Mouse (Mus musculus) cerebellum, adult 11-12 months (tissue): ENCODE data around the gene Pcgf2.
A peak's percentile ranks its signal among the peaks of the same experiment; 100 is the strongest.
"Not testable (repeated sequence)": the region's sequence is repeated elsewhere in the genome, so short reads cannot be mapped to it uniquely, and the experiment has no call there.

Experiments used
- DNase-seq: peaks from one replicate; pipeline ENCODE4 v3.0.0; 2022

Pcgf2 gene

DNA sequence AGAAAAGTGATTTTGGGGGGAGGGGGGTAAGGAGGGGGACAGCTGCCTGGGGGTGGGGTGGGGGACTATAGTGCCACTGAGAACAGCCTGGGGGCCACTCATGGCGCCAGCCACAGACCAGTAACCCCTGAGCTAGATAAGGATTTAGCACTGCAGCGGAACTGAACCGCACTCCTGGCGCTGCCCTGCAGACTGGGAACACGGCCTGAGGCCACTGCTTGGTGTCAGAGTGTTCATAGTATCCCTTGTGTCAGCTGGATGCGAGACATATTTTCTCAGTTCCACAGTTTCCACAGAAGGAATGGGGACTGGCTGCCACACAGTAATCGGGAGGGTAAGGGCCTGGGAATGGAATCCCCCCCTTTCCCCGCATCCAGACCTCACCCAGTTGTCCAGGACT is 15.7 kb upstream of the Pcgf2 start:
- DNase-seq, result no peak

DNA sequence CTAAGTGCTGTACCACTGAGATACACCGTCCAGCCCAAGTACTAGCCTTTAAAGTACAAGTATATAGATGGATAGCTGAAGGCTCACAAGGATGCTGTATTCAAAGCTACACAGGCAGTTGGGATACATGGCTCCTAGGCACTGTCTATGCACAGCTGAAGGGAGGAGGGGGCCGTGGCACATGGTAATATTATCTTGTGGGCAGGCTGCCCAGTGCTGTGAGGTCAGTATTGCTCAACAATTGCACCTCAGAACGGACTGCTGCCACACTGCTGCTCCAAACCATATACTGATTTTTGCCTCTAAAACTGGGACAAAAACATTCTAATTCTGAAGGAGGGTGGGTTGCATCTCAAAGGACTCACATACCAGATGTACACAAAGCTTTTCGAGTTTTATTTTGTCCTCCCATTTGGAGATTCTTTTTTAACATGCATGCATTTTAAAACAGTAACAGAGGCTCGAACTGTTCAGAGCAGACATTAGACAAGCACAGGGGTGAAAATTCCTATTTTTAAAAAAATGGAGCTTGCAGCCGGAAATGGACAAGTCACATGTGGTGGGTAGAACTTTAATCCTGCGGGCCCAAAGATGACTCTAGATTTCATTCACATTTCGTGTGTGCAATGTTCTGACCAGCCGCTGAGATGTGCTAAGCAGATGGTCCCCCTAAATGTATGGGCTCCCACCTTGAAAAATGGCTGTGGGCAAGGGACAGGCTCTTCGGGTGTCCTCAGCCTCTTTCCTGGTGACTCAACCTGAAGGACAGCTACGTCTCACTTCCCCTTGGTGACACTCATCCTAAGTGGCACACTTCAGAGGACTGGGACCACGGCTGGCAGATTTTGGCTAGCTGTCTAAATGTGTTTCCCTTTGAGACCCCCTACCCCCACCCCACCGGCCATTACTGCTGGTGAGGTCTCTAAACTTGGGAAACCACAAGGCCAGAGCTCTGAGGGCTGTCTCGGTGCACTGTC is 14.8 kb upstream of the Pcgf2 start:
- no peak for DNase-seq

DNA sequence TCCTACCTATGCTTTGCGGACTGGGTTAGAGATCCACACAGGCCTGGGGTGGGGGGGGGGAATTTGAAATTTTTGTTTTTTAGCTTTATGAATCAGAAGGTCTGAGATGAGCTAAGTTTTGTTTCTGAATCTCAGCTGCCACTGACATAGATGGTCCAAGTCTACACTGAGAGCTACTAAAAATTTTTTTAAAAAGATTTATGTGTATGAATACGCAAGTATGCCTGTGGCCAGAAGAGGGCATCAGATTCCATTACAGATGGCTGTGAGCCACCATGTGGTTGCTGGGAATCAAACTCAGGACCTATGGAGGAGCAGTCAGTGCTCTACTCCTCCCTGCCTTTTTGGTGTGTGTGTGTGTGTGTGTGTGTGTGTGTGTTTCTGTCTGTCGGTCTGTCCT is 14.1 kb upstream of the Pcgf2 start:
- no peak for DNase-seq

DNA sequence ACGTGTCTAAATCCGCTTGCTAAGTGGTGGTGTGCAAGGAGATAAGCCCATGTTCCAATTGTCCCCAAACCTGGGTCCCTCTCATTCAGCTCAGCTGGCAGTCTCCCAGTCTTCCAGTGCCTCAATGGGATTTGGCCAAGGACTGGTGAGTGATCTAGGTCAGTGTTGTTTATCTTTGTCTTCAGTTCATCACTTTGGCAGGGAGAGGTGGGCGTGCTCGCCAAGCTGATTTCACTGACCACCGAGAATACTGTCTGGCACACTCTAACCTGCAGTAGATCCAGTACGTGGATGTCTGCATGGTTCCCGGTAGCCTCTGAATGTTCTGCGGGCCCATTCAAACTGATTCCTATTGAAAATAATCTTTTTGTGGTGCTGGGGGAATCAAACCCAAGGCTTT is 13.6 kb upstream of the Pcgf2 start:
- DNase-seq, result peak; percentile 68

DNA sequence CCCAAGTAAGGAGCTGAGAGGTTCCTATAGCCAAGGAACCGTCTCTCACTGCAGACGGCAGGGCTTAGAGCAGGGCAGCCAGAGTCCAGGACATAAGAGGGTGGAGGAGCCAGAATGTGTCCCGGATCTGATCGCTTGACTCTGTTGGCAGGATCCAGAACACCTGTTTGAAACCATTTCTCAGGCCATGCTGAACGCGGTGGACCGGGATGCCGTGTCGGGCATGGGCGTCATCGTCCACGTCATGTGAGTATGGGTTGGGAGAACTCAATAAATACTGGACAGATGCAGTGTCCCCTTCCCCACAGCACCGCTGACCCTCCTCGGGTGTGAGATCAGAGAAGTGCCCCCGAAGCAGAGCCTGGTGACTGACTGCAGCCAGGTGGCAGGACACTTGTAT is 12.0 kb upstream of the Pcgf2 start:
- DNase-seq, result no peak

DNA sequence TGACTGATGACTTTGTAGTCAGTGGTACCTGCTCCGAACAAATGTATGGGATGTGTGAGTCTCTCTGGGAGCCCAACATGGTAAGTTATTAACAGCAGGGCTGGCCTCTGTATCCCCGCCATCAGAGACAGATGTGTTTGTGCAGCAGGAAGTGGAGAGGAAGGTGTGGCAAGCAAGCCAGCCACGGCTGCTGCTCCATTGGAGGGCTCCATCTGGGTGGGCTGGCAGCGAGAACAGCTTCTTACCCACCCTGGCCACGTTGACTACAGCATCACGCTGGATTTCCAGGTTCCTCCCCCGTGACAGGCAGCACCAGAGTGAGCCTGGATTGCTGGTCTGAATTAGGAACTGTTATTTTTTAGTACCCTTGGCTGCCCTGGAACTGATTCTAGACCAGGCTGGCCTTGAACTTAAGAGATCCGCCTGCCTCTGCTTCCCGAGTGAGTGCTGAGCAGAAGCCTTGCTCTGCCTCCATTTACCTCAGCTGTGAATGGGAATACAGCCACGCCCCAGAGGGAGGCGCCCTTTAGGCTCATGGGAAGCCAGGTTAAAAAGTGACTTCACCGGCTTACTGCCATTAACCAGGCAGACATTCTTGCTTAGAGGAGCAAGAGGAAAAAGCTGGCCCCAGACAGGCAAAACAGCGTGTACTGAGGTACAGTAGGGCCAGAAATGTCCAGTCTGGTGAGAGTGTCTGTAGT is 11.1 kb upstream of the Pcgf2 start:
- DNase-seq, result no peak

DNA sequence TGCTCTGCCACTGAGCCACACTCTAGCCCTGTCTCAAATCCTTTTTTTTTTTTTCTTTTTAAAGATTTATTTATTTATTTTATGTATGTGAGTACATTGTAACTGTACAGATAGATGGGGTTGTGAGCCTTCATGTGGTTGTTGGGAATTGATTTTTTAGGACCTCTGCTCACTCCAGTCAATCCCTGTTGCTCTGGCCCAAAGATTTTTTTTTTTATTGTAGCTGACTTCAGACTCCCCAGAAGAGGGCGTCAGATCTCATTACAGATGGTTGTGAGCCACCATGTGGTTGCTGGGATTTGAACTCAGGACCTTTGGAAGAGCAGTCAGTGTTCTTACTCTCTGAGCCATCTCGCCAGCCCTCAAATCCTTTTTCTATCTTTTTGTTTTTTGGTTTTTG is 9.8 kb upstream of the Pcgf2 start:
- not testable (repeated sequence) for DNase-seq

DNA sequence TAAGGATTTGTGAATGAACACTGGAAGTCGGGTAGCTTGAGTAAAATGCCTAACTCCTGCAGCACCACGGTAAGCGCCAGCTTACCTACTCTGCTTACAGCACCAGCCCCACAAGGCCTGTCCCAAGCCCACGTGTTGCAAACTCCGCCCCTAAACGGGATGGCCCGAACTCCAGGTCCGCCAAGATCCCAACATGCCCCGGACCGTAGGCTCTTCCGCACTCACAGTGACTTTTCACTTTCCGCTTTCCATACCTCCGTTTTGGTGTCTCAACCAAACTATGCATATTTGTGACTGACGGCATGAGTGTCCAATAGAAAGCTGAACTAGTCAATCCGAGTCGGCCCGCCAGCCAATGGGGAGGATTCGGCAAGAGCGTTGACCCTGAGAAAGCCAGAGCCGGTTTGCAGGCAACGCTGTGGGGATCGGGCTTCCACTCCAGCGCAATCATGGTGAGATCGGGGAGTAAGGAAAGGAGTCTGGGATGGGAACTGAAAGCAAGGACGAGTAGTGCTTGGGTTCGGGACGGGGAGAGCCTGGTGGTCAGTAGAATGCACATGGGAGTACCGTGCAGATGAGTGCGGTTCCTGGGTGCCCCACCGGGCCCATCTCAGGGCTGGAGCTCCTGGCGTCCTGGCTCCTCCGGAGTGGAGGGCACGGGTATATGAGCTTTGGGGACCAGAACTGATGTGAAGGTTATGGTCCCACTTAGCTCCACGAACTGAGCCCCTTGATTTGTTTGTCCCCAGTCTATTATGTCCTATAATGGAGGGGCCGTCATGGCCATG is 2.9 kb upstream of the Pcgf2 start, which contains the start of gene Psmb3:
Gene Psmb3, plus strand, starts transcription at position 361 of the 788 bp plus-strand sequence.
- DNase-seq, result peak; percentile 99

DNA sequence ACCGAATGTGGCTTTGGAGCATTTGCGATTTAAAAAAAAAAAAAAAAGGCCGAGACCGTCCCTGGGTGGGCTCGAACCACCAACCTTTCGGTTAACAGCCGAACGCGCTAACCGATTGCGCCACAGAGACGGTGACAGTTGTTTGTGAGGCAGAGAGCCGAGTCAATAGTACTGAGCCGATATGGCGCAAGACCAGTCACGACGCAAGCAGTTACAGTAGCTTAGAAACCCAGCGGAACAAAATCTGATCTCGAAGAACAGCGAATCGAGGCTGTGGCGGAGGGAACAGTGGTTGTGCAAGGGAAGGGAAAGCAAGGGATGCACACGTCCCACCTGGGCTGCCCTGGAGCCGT is 2.1 kb upstream of the Pcgf2 start:
- peak; percentile 88 for DNase-seq

DNA sequence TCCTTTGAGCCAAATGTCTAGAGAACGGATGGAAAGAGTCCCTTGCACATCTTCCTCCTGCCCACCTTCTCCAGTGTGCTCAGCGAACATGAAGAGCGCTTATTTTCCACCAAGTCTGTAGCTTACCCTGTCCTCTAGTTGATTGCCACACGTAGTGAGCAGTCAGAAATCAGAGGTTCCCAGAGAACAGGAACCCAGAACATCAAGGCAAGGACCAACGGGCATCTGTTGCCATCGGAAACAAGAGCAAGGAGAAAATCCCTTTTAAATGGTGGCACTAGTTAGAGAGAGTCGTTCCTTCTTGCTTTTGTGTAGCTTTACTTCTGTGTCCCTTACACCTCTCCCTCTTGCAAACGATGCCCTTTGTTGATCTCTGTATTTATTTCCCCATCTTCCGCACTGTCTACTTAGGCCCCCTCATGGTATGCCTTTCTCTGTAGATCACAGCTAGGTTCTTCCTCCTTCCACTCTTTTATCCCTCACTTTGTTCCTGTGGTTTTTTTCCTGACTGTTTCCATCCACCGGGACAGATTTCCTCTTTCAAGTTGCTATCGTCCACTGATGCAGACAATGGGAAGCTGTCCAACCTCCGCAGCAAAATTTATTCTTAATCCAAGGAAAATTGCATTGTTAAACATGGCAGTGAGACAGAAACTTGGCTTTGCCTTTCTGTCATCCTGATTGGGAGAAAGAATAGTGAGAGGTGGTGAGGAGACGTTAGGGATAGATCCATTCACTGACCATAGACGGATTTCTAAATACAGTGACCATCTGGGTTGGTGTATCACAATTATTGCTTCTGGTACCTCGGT is 1.5 kb upstream of the Pcgf2 start:
- DNase-seq, result peak; percentile 49

DNA sequence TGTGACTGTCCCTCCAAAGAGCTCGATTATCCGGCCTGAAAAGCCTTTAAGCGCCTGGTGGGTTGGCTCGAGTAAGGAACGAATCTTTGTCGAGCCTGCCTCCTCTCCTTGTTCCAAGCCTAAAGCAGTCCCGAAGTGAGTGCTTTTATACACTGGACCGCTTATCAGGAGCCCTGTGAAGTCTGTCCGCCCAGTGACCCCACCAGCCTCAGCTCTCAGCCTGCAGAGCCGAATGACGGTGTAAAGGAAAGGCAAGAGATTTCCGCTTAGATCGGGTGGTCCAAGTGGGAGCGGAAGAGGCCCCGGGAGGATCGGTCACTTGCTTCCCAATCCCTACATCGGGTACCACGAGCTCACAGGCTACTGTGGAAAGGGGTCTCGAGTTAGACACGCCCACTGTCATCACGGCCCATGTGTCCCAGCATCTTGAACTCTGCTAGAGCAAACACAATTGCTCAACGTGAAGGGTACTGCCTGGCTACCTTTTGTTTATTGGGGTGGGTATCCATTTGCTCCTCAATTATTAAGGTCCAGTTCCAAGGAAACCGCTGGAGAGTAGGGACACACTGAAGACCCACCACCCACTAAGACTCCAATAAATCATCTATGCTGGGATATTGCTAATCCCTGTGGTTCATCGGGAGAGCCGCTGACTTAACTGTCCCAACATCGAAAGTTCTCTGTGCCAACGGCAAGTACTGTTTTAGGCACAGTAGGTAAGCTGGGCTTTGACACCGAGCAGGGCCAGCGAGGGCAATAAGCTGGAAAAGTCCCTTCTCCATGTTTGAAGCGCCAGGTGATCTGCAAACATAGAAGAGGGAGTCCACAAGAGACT is 666 bp upstream of the Pcgf2 start:
- peak; percentile 63 for DNase-seq

DNA sequence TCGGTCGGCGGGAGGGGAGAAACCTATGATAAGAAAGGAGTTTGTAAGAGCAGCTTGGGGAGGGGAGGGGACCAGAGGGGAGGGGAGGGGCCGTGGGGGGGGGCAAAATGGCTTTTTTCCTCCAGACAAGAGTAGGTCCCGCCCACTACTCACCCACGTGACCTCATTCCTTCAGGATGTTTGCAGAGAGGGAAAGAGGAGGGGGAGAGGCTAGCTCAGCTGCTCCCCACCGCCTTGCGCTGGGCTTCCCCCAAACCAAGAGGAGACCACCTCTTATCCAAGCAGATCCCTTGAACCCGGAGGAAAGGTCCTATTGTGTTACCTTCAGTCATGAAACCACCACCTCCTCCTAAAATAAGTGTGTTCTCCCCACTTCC is 683 bp downstream of the Pcgf2 start:
- peak; percentile 88 for DNase-seq

DNA sequence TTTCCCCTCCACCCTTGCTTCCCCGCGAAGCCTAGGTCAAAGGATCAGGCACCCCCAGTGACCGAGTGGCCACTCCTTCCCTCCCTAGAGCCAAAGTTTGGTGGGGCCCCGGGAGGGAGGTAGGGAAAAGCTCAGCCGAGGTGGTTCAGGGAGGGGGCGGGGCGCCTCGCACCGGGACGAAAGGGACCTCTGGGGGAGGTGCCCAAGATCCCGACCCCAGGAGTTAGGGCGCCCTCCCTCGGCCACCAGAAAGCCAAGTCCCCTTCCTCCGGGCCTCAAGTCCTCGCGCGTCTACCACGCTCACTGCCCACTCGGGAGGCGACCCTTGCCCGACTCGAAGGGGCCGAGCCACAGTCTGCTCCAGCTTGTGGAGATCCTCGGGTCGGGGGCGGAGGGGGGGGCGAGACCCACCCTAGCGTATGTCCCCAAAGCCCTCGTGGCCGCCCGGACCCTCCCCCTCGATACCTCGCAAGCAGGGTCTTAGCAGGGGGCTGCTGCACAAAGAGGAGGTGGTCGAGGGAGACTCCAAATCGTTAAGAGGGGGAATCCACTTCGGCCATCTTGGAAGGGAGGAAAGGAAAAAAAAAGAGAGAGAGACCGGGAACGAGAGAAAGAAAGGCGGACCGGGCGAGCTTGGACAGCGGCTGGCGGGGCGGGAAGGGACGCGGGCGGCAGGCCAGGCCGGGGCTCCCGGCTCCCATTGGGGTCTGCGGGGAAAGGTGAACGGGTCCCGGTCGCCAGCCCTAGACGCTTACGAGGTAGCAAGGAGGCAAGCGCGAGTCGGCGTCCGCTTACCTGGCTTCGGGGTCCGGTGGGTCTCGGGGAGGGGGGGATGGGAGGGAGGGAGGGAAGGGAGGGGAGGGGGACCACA is 1.3 kb downstream of the Pcgf2 start:
- peak; percentile 83 for DNase-seq

DNA sequence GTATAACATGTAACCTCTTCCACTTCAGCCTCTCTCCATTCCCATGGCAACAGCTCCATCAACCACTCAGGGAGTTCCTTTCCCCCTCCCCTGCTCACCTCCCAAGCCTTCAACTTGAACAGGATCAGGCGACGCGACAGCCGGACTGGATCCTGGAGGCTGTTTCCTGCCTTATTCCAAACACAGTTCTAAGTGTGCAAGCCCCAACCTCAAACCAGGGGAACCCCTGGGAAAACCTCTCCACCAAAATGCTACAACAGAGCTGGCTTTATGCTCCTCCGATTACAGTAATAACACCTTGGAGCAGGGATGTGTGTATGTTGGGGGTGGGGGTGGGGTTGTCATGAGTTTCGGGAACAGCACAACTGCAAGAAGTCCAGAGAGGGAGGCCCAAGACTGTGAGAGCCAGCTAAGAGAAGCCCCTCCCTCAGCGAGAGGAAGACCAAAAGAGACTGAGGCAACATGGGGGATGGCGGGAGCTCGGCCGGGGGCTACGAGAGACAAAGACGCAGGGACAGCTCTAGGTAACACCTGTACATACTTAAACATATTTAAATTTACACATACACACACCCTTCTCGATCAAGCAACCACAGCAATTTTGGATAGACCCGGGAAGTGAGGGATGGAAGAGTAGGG is 2.3 kb downstream of the Pcgf2 start:
- DNase-seq, result peak; percentile 61

DNA sequence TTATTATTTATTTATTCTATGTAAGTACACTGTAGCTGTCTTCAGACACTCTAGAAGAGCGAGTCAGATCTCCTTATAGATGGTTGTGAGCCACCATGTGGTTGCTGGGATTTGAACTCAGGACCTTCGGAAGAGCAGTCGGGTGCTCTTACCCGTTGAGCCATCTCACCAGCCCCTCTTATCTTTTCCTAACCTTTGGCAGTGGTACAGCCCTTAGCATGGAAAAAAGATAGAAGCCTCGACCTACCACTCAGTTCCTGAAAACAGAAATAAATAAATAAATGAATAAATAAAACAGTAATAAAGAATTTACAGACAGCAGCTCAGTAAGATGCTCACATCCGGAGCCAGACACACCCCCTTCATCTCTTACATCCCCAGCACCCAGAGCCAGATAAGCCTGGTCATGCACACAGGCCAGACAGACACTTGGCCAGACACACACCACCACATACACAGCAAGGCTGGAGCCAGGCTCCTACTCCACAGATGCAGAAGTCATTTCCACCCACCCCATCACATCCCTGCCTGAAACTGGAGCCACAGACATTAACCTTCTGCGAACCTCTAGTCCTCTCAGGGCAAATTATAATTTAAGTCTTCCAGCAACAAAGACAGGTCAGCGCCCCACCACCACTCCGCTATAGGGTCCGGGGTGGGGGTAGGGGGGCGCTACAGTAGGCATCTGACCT is 3.0 kb downstream of the Pcgf2 start:
- DNase-seq, result no peak

DNA sequence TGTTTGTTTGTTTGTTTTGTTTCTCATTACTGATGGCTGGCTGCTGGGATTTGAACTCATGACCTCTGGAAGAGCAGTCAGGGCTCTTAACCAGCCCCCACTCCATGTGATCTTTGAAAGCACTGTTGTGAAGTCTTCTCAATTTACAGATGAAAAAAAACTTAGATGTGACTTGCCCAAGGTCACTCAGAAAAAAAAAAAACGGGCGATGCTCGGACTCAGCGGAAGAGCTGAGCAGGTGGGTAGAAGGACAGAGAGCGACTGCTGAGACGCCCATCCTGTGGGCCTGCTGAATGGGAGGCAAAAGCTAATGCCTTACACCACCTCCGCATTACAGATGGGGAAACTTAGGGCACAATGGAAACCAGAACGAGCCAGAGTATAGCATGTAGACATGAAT is 3.6 kb downstream of the Pcgf2 start:
- no peak for DNase-seq

DNA sequence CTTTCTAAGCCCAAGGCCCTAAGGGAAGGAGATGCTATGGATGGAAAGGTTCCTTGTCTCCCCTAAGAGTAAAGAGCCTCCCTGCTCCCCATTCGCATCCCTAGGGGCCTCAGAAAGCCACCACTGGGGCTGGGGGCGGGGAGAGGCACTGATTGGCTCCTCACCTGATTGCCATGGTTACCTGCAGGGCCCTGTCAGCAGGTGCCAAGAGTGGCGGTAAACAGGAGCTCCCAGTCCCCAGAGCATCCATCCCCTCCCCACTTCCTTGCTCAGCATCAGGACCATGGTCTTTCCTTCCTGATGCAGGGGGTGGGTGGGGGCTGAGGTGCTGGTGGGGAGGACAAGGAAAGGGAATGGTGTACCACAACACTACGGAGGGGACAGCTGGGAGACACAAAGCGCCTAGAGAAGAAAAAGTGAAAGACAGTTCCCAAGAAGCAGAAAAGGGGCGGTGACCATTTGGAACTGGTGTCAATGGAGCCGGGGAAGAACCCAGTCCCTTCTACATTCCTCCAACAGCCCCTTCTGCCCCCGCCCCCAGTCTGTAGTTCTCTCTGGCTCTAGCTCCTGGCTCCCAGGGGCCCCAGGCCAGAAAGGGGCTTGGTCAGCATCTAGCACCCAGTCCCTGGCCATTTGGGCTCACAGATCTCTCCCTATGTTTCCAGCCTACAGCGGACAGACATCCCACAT is 4.4 kb downstream of the Pcgf2 start:
- DNase-seq, result peak; percentile 52

DNA sequence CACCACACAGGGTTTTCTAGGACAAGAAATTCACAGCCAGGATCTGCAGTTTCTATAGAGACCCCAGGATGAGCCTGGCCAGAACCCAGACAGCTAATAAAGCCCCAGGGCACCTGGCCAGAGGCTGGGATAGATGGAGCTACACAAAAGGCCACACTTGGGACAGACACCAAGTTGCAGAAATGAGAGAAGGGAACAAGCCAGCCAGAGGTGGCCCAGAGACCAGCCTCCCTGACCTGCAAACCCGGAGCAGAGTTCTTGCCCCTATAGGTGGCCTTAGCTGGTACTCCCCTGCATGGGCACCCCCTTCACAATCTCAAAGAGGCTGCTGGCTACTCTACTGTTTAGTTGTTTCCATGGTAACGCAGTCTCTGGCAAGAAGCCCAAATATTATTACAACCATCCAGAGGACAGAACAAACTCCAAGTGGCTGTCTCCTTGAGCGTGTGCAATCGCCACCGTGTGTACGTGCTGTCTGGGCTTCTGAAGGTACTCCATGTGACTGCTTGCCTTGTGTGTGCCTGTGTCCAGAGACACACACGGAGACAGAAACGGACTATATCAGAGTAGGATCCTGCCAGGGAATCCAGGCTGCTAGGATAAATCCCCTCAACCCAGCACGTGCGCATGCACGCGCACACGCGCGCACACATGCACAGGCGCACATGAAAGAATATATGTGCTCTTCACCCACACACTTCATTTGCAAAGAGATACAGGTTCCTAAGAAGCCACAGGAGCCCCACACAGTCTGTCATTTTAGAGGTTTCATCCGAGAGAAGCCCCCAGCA is 5.2 kb downstream of the Pcgf2 start:
- DNase-seq, result peak; percentile 65
